Mouse (Mus musculus) olfactory bulb, adult 2 months (tissue): ENCODE measurements around the gene Srsf10. TPM values are rescaled to one million over a fixed set of nuclear protein-coding genes. Genes with fewer than 3 reads are reported as not detected.

ENCODE experiments used
- H3K27ac ChIP-seq: fragments of 200-500 bp; 2 replicates; pipeline ENCODE4 v1.5.1; 2012; ENCODE audit warnings: low read depth, low read length; ENCODE audit not compliant: insufficient read depth
- H3K4me1 ChIP-seq: fragments of 200-500 bp; 2 replicates; pipeline ENCODE4 v1.6.1; 2012; ENCODE audit warnings: low read length; ENCODE audit not compliant: control insufficient read depth, insufficient read depth
- H3K4me3 ChIP-seq: fragments of 200-500 bp; 2 replicates; pipeline ENCODE4 v1.5.1; 2012; ENCODE audit warnings: mild to moderate bottlenecking, low read depth, low read length, moderate library complexity; ENCODE audit not compliant: insufficient read depth
- CTCF ChIP-seq: fragments of 200-500 bp; IDR thresholded peaks from 2 replicates; pipeline ENCODE4 v1.5.1; 2012; ENCODE audit warnings: low read depth, mild to moderate bottlenecking, low read length, moderate library complexity; ENCODE audit not compliant: insufficient read depth
- POLR2A ChIP-seq: fragments of 200-500 bp; IDR thresholded peaks from 2 replicates; pipeline ENCODE4 v1.6.1; 2012; ENCODE audit warnings: mild to moderate bottlenecking, low read depth, low read length, moderate library complexity; ENCODE audit not compliant: insufficient read depth
- WGBS: fragments of 180-500 bp; shearing (Covaris S2); methylation state at CpG from one replicate; pipeline ENCODE4 v1.1.7; 2018; 5-methylcytosine and 5-hydroxymethylcytosine counted together
- polyA plus RNA-seq: library from polyadenylated mRNA; stranded (reverse); fragments of >200 nt; gene quantifications from 2 replicates; pipeline ENCODE4 v1.2.4, GENCODE M21; 2012; ENCODE audit warnings: low replicate concordance; ENCODE audit not compliant: missing spikeins, insufficient read depth, insufficient read length

The Srsf10 gene
- polyA plus RNA-seq, 1 experiment, result not detected

DNA sequence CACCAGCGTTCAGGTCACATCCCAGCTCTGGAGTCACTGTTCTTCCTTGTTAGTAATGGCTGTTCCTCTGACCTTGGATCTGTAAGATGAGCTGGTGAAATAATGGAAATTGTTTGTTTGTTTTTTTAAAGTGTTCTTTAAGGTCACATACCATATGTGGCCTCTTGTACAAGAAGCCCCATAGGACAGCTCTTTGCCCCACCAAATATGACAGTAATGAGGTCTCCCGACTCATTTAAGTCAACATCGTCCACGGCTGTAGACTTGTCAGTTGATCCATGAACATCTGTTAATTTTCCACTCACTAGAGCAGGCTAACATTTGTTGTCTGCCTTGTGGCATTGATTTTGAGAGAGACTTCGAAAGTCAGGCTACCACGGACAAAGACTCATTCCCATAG lies 23.5 kb downstream of the Srsf10 start:
- 77% methylated on average over 6 of the region's 6 CpGs for WGBS
- H3K4me1 ChIP-seq, result peaks cover 18% of the 10 kb centered on the region
- no peak overlapping the region for H3K27ac ChIP-seq
- TF ChIP-seq POLR2A (no peak), CTCF (no peak)
- H3K4me3 ChIP-seq, result no peak overlapping the region

DNA sequence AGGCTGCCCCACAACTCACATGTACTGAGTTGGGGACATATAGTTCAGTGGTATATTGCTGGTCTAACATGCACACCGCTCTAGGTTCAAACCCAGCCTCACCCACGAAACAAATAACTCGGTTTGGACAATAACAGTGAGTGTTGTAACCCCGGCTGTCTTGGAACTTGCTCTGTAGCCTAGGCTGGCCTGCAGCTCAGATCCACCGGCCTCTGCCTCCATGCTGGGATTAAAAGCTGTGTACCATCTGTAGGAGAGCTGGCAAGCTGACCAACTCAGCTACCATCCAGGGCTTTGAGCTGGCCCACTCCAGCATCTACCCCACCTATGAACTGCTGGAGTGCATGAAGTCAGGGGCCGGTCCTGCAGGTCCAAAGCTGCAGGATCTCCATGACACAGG lies 24.5 kb downstream of the Srsf10 start:
- TF ChIP-seq POLR2A, result no peak
- no peak for TF ChIP-seq CTCF
- Histone ChIP-seq H3K4me3 (no peak overlapping the region), H3K27ac (no peak overlapping the region), H3K4me1 (peaks cover 19% of the 10 kb centered on the region)
- 96% methylated on average over 6 of the region's 6 CpGs for WGBS

GRCm38 (mm10) chr4:135880576-135880975 lies 25.0 kb downstream of the Srsf10 start:
- whole genome bisulfite sequencing, result 88% methylated on average over 10 of the region's 10 CpGs
- no peak for TF ChIP-seq CTCF
- TF ChIP-seq POLR2A, result no peak
- Histone ChIP-seq H3K4me3 (no peak overlapping the region), H3K4me1 (peaks cover 17% of the 10 kb centered on the region), H3K27ac (no peak overlapping the region)

DNA sequence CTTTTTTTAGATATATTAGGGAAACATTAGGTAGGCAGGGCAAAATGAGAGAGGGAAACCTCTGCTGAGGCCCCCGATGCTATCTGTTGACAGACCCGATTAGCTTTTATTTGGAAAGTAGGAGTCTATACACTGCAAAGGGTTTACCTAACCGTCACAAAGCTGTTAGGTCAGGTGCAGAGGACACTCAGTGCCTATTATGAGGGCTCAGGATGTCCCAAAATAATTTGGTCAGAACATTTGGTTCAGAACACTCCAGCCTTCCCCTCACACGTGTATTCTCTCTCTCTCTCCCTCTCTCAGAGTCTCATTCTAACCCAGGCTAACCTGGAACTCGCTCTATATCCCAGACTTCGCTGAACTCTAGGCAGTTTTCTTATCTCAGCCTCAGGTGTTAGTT lies 26.5 kb downstream of the Srsf10 start:
- Histone ChIP-seq H3K4me1 (peaks cover 5% of the 10 kb centered on the region; the same call in 1 of the 2 replicates), H3K27ac (no peak overlapping the region), H3K4me3 (no peak overlapping the region)
- WGBS, result 86% methylated on average over 6 of the region's 6 CpGs
- TF ChIP-seq CTCF (no peak), POLR2A (no peak)

GRCm38 (mm10) chr4:135883401-135883851 lies 27.9 kb downstream of the Srsf10 start:
- WGBS, result 51% methylated on average over 10 of the region's 10 CpGs
- Histone ChIP-seq H3K4me3 (no peak overlapping the region), H3K27ac (no peak overlapping the region), H3K4me1 (0 out of 2 replicates have a peak, but pooled peaks cover 4% of the 10 kb centered on the region)
- TF ChIP-seq POLR2A (no peak), CTCF (no peak)

DNA sequence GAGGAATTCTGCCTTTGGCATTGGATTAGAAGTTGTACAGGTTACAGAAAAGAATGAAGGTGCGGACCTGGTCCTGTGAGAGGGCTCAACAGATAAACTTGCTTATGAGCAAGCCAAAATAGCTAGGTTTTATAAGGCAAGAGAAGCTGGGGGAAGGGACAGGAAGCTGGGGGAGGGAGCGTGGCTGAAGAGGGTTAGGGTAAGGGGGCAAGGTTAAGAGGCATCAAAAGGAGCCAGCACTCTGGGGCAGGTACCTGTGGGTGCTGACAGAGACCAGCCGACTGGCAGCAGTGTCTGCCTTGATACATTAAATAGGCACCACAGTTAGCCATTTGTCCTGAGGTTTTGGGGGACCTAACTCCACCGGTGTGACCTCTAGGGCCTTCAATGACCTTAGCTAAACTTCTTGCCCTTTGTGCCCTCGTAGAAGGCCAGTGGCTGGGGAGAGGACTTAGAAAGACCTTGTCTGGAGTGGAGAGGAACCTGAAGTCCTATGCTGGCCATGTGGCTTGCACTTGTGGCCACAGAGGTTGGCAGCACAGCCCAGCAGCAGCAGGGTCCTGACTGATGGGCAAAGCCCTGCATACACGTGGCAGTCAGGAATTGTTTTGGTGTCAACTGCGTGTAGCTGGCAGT lies 28.5 kb downstream of the Srsf10 start:
- TF ChIP-seq CTCF (no peak), POLR2A (no peak)
- Histone ChIP-seq H3K4me1 (0 out of 2 replicates have a peak, but pooled peaks cover 4% of the 10 kb centered on the region), H3K4me3 (no peak overlapping the region), H3K27ac (no peak overlapping the region)
- WGBS, result 74% methylated on average over 7 of the region's 7 CpGs

- H3K27ac ChIP-seq, result no peak overlapping the region
- no peak for TF ChIP-seq POLR2A
- no peak for TF ChIP-seq CTCF
- 0 out of 2 replicates have a peak, but pooled peaks cover 4% of the 10 kb centered on the region for H3K4me1 ChIP-seq
- 57% methylated on average over 6 of the region's 6 CpGs for WGBS
- no peak overlapping the region for H3K4me3 ChIP-seq
These were observed 29.0 kb downstream of the Srsf10 start for GRCm38 (mm10) chr4:135884531-135884930.

- TF ChIP-seq CTCF (no peak), POLR2A (no peak)
- no peak overlapping the region for H3K4me3 ChIP-seq
- H3K27ac ChIP-seq, result no peak overlapping the region
- WGBS, result 95% methylated on average over 12 of the region's 12 CpGs
- 0 out of 2 replicates have a peak, but pooled peaks cover 4% of the 10 kb centered on the region for H3K4me1 ChIP-seq
These were observed 30.1 kb downstream of the Srsf10 start for GRCm38 (mm10) chr4:135885676-135886075.

DNA sequence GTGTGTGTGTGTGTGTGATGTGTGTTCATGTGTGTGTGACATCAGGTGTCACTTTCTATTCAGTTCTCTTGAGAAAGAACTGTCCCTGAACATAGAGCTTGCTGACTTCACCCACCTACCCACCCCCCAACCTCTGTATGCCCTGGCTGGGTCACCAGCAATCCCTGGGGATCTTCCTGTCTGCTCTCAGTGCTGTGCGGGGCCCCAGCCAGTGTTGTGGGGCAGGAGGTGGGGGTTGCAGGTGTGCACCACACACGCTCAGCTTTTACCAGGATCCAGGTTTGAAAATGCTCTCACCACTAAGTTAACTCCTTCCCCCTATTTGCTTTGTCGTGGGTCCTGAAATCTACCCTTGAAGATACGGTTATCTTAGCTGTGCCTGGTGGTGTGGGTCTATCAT lies 30.6 kb downstream of the Srsf10 start:
- 94% methylated on average over 4 of the region's 4 CpGs for WGBS
- Histone ChIP-seq H3K4me3 (no peak overlapping the region), H3K4me1 (0 out of 2 replicates have a peak, but pooled peaks cover 4% of the 10 kb centered on the region), H3K27ac (no peak overlapping the region)
- TF ChIP-seq POLR2A, result no peak

GRCm38 (mm10) chr4:135888448-135889057 lies 33.0 kb downstream of the Srsf10 start:
- TF ChIP-seq CTCF (no peak), POLR2A (no peak)
- Histone ChIP-seq H3K4me3 (no peak overlapping the region), H3K27ac (no peak overlapping the region), H3K4me1 (0 out of 2 replicates have a peak, but pooled peaks cover 4% of the 10 kb centered on the region)
- WGBS, result 93% methylated on average over 24 of the region's 24 CpGs
